Comparison of ENCODE assay signal across 10 mouse cellular contexts in genomic region chr5:112655529-112655928, GRCm38 (mm10).
A peak's percentile ranks its signal among the peaks of the same experiment; 100 is the strongest.
DNase-seq lines count a peak whose midpoint lies in the region; ATAC-seq lines count a peak whose summit lies in the region.
"Had no signal": no experiment of that assay in that cellular context is flagged by ENCODE, and none has a peak within 500 bp of the region (broad histone marks: within the 10 kb centered on the region; RNA-seq: fewer than 3 reads in every experiment).

No protein-coding gene starts in this region.

- peak; percentile 53; the same call in 1 of the 2 replicates for ATAC-seq in kidney, embryonic 16.5 days (ENCODE audit: low FRiP score, low TSS enrichment)
- peak; percentile 61 for ATAC-seq in embryonic facial prominence, embryonic 11.5 days (replicated peaks; ENCODE audit: insufficient number of reproducible peaks, low FRiP score, low TSS enrichment, low read depth)
- ATAC-seq in hindbrain, embryonic 13.5 days (ENCODE audit: low FRiP score) = peak; percentile 68
- peak; percentile 53; the same call in 1 of the 2 replicates for ATAC-seq in midbrain, embryonic 14.5 days (ENCODE audit: low FRiP score, low TSS enrichment)
- ATAC-seq in CD4-positive, CD25-positive, alpha-beta regulatory T cell, adult 4 months = no peak

- no peaks in the 10 kb centered on the region for H3K36me3 ChIP-seq in kidney, embryonic 16.5 days (ENCODE audit: insufficient read depth, low read length)
- H3K36me3 ChIP-seq in embryonic facial prominence, embryonic 11.5 days (replicated peaks; ENCODE audit: control insufficient read depth, insufficient read depth, low read depth, low read length) = no peaks in the 10 kb centered on the region
- no peaks in the 10 kb centered on the region for H3K36me3 ChIP-seq in hindbrain, embryonic 13.5 days
- H3K36me3 ChIP-seq in midbrain, embryonic 14.5 days (ENCODE audit: control insufficient read depth, insufficient read depth, low read length) = no peaks in the 10 kb centered on the region

- H3K27ac ChIP-seq in kidney, embryonic 16.5 days (ENCODE audit: low read length) = no peak overlapping the region
- no peak overlapping the region for H3K27ac ChIP-seq in embryonic facial prominence, embryonic 11.5 days (replicated peaks; ENCODE audit: low read depth, low read length)
- H3K27ac ChIP-seq in hindbrain, embryonic 13.5 days = peak overlapping the region; percentile 8; the same call in 1 of the 2 replicates
- 0 out of 2 replicates have a peak overlapping the region, but pooled peaks have one; percentile 28 for H3K27ac ChIP-seq in midbrain, embryonic 14.5 days (replicated peaks; ENCODE audit: low read depth, low read length)
- H3K27ac ChIP-seq: gastrocnemius, adult 2 months had no signal

- peak overlapping the region; percentile 22 for H3K4me3 ChIP-seq in kidney, embryonic 16.5 days (ENCODE audit: low read length)
- H3K4me3 ChIP-seq in embryonic facial prominence, embryonic 11.5 days (ENCODE audit: low read depth, low read length) = no peak overlapping the region
- H3K4me3 ChIP-seq in hindbrain, embryonic 13.5 days = peak overlapping the region; percentile 5; the same call in 1 of the 2 replicates
- peak overlapping the region; percentile 21 for H3K4me3 ChIP-seq in midbrain, embryonic 14.5 days (replicated peaks; ENCODE audit: low read depth, low read length)
- H3K4me3 ChIP-seq: gastrocnemius, adult 2 months had no signal

- H3K9ac ChIP-seq in kidney, embryonic 16.5 days (replicated peaks; ENCODE audit: low read length) = no peak overlapping the region
- no peak overlapping the region for H3K9ac ChIP-seq in embryonic facial prominence, embryonic 11.5 days (replicated peaks; ENCODE audit: low read length)
- H3K9ac ChIP-seq in hindbrain, embryonic 13.5 days = peak overlapping the region; percentile 43
- H3K9ac ChIP-seq in midbrain, embryonic 14.5 days (replicated peaks; ENCODE audit: low read length) = no peak overlapping the region

- no peaks in the 10 kb centered on the region for H3K9me3 ChIP-seq in kidney, embryonic 16.5 days (ENCODE audit: low read length)
- H3K9me3 ChIP-seq in embryonic facial prominence, embryonic 11.5 days (replicated peaks; ENCODE audit: control insufficient read depth, low read length) = no peaks in the 10 kb centered on the region
- no peaks in the 10 kb centered on the region for H3K9me3 ChIP-seq in hindbrain, embryonic 13.5 days
- H3K9me3 ChIP-seq in midbrain, embryonic 14.5 days (ENCODE audit: control insufficient read depth, low read length) = no peaks in the 10 kb centered on the region

- H3K4me2 ChIP-seq in kidney, embryonic 16.5 days (replicated peaks; ENCODE audit: low read depth, low read length) = peak overlapping the region; percentile 42
- H3K4me2 ChIP-seq in embryonic facial prominence, embryonic 11.5 days (ENCODE audit: low read depth, low read length) = peak overlapping the region; percentile 19
- H3K4me2 ChIP-seq in hindbrain, embryonic 13.5 days = peak overlapping the region; percentile 50
- peak overlapping the region; percentile 48 for H3K4me2 ChIP-seq in midbrain, embryonic 14.5 days (ENCODE audit: low read length)

- 4% methylated on average over 14 of the region's 14 CpGs for WGBS in kidney, embryonic 16.5 days
- 4% methylated on average over 14 of the region's 14 CpGs for WGBS in embryonic facial prominence, embryonic 11.5 days
- 2% methylated on average over 14 of the region's 14 CpGs for WGBS in hindbrain, embryonic 13.5 days
- WGBS in midbrain, embryonic 14.5 days = under 1% methylated on average over 14 of the region's 14 CpGs

- peaks cover 18% of the 10 kb centered on the region for H3K27me3 ChIP-seq in kidney, embryonic 16.5 days (ENCODE audit: insufficient read depth, low read length)
- peaks cover 3% of the 10 kb centered on the region for H3K27me3 ChIP-seq in embryonic facial prominence, embryonic 11.5 days (ENCODE audit: control insufficient read depth, insufficient read depth, low read length)
- H3K27me3 ChIP-seq in hindbrain, embryonic 13.5 days = peaks cover 9% of the 10 kb centered on the region; the same call in 1 of the 2 replicates
- no peaks in the 10 kb centered on the region for H3K27me3 ChIP-seq in midbrain, embryonic 14.5 days (ENCODE audit: control insufficient read depth, insufficient read depth, low read length)

- DNase-seq in kidney, postnatal 4 days = no peak
- no peak for DNase-seq in embryonic facial prominence, embryonic 11.5 days (ENCODE audit: low spot score)
- DNase-seq in midbrain, embryonic 14.5 days = peak; percentile 59
- DNase-seq in thymus, postnatal 14 days = no peak
- DNase-seq in cerebellum, adult 18-20 months = no peak
- DNase-seq: cerebellum, adult 11 months; gastrocnemius, adult 2 months had no signal

- H3K4me1 ChIP-seq in kidney, embryonic 16.5 days (ENCODE audit: insufficient read depth, low read length) = peaks cover 14% of the 10 kb centered on the region; the same call in 1 of the 2 replicates
- peaks cover 2% of the 10 kb centered on the region for H3K4me1 ChIP-seq in embryonic facial prominence, embryonic 11.5 days (ENCODE audit: control insufficient read depth, insufficient read depth, low read length)
- peaks cover 32% of the 10 kb centered on the region for H3K4me1 ChIP-seq in hindbrain, embryonic 13.5 days (replicated peaks)
- H3K4me1 ChIP-seq in midbrain, embryonic 14.5 days (ENCODE audit: control insufficient read depth, insufficient read depth, low read length) = peaks cover 23% of the 10 kb centered on the region

Comparison
In these comparisons a context has a peak if more than half of its experiments do, and no peak if none do; other contexts are left out.
1. H3K27ac ChIP-seq: peak in hindbrain, embryonic 13.5 days (single experiment) and midbrain, embryonic 14.5 days (single experiment); none in kidney, embryonic 16.5 days (single experiment) and embryonic facial prominence, embryonic 11.5 days (single experiment).
2. Peak in every context shown above with its lines, with median percentiles within 50 percentile points of each other: H3K4me2 ChIP-seq.